Mouse (Mus musculus) heart, postnatal 36 days (tissue): ENCODE measurements around the gene Npas2. TPM values are rescaled to one million over a fixed set of nuclear protein-coding genes. Genes with fewer than 3 reads are reported as not detected.

Source experiments
- DNase-seq, 2 experiments: peaks; one replicate each; pipeline ENCODE4 v3.0.0; 2021 to 2022
- intact Hi-C: fragments of 180-260 bp; cut with DNase I; formaldehyde crosslinking; loops from one replicate; pipeline ENCODE4 v1.15.1; 2025
- total RNA-seq, 2 experiments: library from RNA; stranded (reverse); gene quantifications; 2 replicates each; pipeline ENCODE4 v1.2.3; 2021

The Npas2 gene
- total RNA-seq, 2 experiments from 2014 or later = 2.7 to 4.6 TPM

- no peak for DNase-seq
- intact Hi-C loops = no loop called here
Measured at GRCm38 (mm10) chr1:39210928-39211327, 17.4 kb downstream of the Npas2 start.

GRCm38 (mm10) chr1:39212982-39213381 is 19.5 kb downstream of the Npas2 start:
- intact Hi-C loops = no loop called here
- no peak for DNase-seq

- DNase-seq = no peak
- intact Hi-C loops = no loop called here
Measured at GRCm38 (mm10) chr1:39217584-39217983, 24.1 kb downstream of the Npas2 start.

GRCm38 (mm10) chr1:39228401-39228800 is 34.9 kb downstream of the Npas2 start:
- intact Hi-C loops = no loop called here
- DNase-seq = no peak

GRCm38 (mm10) chr1:39230021-39230420 is 36.5 kb downstream of the Npas2 start:
- DNase-seq = no peak
- intact Hi-C loops = loop anchor here (5.0 kb wide), 1 partner anchor 57 kb away; no protein-coding TSS in a partner anchor

GRCm38 (mm10) chr1:39234815-39235449 is 41.4 kb downstream of the Npas2 start:
- no peak for DNase-seq

GRCm38 (mm10) chr1:39237503-39238255 is 44.1 kb downstream of the Npas2 start:
- intact Hi-C loops = no loop called here
- DNase-seq = no peak

More at GRCm38 (mm10) chr1:39234815-39235449, 41.4 kb downstream of the Npas2 start:
- intact Hi-C loops = loop anchor here (5.0 kb wide), 1 partner anchor 52 kb away; no protein-coding TSS in a partner anchor

GRCm38 (mm10) chr1:39240860-39241584 is 47.5 kb downstream of the Npas2 start:
- DNase-seq = no peak
- intact Hi-C loops = no loop called here

GRCm38 (mm10) chr1:39244726-39245125 is 51.2 kb downstream of the Npas2 start:
- no peak for DNase-seq
- intact Hi-C loops = no loop called here

GRCm38 (mm10) chr1:39251679-39252078 is 58.1 kb downstream of the Npas2 start:
- intact Hi-C loops = no loop called here
- DNase-seq = no peak

GRCm38 (mm10) chr1:39253771-39254170 is 60.2 kb downstream of the Npas2 start:
- DNase-seq = peak in 1 of 2 experiments; percentile 17
- intact Hi-C loops = no loop called here

GRCm38 (mm10) chr1:39256051-39256450 is 62.5 kb downstream of the Npas2 start:
- intact Hi-C loops = no loop called here
- DNase-seq = no peak

- DNase-seq = peak; percentile 33 to 53
- intact Hi-C loops = no loop called here
Measured at GRCm38 (mm10) chr1:39256513-39257330, 63.2 kb downstream of the Npas2 start.

- no peak for DNase-seq
- intact Hi-C loops = no loop called here
Measured at GRCm38 (mm10) chr1:39257331-39257594, 63.7 kb downstream of the Npas2 start.

- DNase-seq = no peak
- intact Hi-C loops = no loop called here
Measured at GRCm38 (mm10) chr1:39259668-39260067, 66.1 kb downstream of the Npas2 start.

GRCm38 (mm10) chr1:39260183-39260978 is 66.8 kb downstream of the Npas2 start:
- DNase-seq = no peak
- intact Hi-C loops = no loop called here

GRCm38 (mm10) chr1:39266843-39267512 is 73.4 kb downstream of the Npas2 start:
- intact Hi-C loops = no loop called here
- DNase-seq = no peak

- intact Hi-C loops = no loop called here
Measured at GRCm38 (mm10) chr1:39272976-39273375, 79.4 kb downstream of the Npas2 start.

GRCm38 (mm10) chr1:39280391-39280790 is 86.9 kb downstream of the Npas2 start:
- peak in 1 of 2 experiments; percentile 28 for DNase-seq
- intact Hi-C loops = loop anchor here (2.0 to 5.0 kb wide), 2 partner anchors 82 to 173 kb away; no protein-coding TSS in a partner anchor

More at GRCm38 (mm10) chr1:39272976-39273375, 79.4 kb downstream of the Npas2 start:
- DNase-seq = no peak
